Mouse (Mus musculus) hindbrain, embryonic 13.5 days (tissue): ENCODE data around the gene Hykk. TPM values are rescaled to one million over a fixed set of nuclear protein-coding genes. Genes with fewer than 3 reads are reported as not detected.

Source experiments
- ATAC-seq: fragments of 200-750 bp; cut with Nextera tagmentation; 2 replicates; pipeline ENCODE4 v1.8.0; 2017; ENCODE audit warnings: moderate TSS enrichment; ENCODE audit not compliant: low FRiP score
- H3K27ac ChIP-seq: fragments of 300-500 bp; sonication (generic); 2 replicates; pipeline ENCODE4 v1.5.1; 2015; ENCODE audit warnings: inconsistent platforms, mild to moderate bottlenecking, moderate library complexity
- H3K27me3 ChIP-seq: fragments of 300-500 bp; sonication (generic); 2 replicates; pipeline ENCODE4 v1.6.1; 2015; ENCODE audit warnings: mild to moderate bottlenecking, inconsistent platforms
- H3K36me3 ChIP-seq: fragments of 300-500 bp; sonication (generic); 2 replicates; pipeline ENCODE4 v1.6.1; 2015; ENCODE audit warnings: mild to moderate bottlenecking, inconsistent platforms
- H3K4me1 ChIP-seq: fragments of 300-500 bp; sonication (generic); replicated peaks from 2 replicates; pipeline ENCODE4 v1.6.1; 2015; ENCODE audit warnings: inconsistent platforms
- H3K4me2 ChIP-seq: fragments of 300-500 bp; sonication (generic); 2 replicates; pipeline ENCODE4 v1.6.1; 2015; ENCODE audit warnings: inconsistent platforms, mild to moderate bottlenecking, moderate library complexity
- H3K4me3 ChIP-seq: fragments of 300-500 bp; sonication (generic); 2 replicates; pipeline ENCODE4 v1.5.1; 2015; ENCODE audit warnings: mild to moderate bottlenecking, inconsistent platforms
- H3K9ac ChIP-seq: fragments of 300-500 bp; sonication (generic); 2 replicates; pipeline ENCODE4 v1.6.1; 2015; ENCODE audit warnings: mild to moderate bottlenecking, inconsistent platforms
- H3K9me3 ChIP-seq: fragments of 300-500 bp; sonication (generic); 2 replicates; pipeline ENCODE4 v1.6.1; 2016; ENCODE audit warnings: inconsistent platforms
- WGBS: fragments of 180-500 bp; shearing (Covaris S2); methylation state at CpG from one replicate; pipeline ENCODE4 v1.1.7; 2015; 5-methylcytosine and 5-hydroxymethylcytosine counted together
- polyA plus RNA-seq: library from polyadenylated mRNA; unstranded; fragments of >200 nt; fragmentation: Nextera tagmentation; extraction: Ambion mirVana; gene quantifications from 2 replicates; pipeline ENCODE4 v1.2.1, GENCODE M21; 2015

Gene Hykk
- polyA plus RNA-seq, 1 experiment from 2014 or later: 3.1 TPM

- no peak overlapping the region for H3K9ac ChIP-seq
- no peak overlapping the region for H3K4me3 ChIP-seq
- no peaks in the 10 kb centered on the region for H3K9me3 ChIP-seq
- H3K36me3 ChIP-seq: no peaks in the 10 kb centered on the region
- ATAC-seq: no peak
- H3K27ac ChIP-seq: no peak overlapping the region
- H3K4me2 ChIP-seq: no peak overlapping the region
- no peaks in the 10 kb centered on the region for H3K4me1 ChIP-seq
- no peaks in the 10 kb centered on the region for H3K27me3 ChIP-seq
- WGBS: 81% methylated on average over 3 of the region's 3 CpGs
Observed at GRCm38 (mm10) chr9:54990362-54990761, 73.3 kb downstream of the Hykk start.

- Histone ChIP-seq H3K4me3 (no peak overlapping the region), H3K27ac (no peak overlapping the region), H3K4me2 (no peak overlapping the region), H3K9ac (no peak overlapping the region), H3K36me3 (no peaks in the 10 kb centered on the region), H3K27me3 (no peaks in the 10 kb centered on the region), H3K9me3 (no peaks in the 10 kb centered on the region), H3K4me1 (no peaks in the 10 kb centered on the region)
- 42% methylated on average over 3 of the region's 3 CpGs for WGBS
- no peak for ATAC-seq
Observed at GRCm38 (mm10) chr9:54994381-54994780, 77.3 kb downstream of the Hykk start.

- no peak for ATAC-seq
Observed at GRCm38 (mm10) chr9:54995645-54996044, 78.6 kb downstream of the Hykk start.

More at GRCm38 (mm10) chr9:54995645-54996044, 78.6 kb downstream of the Hykk start:
- Histone ChIP-seq H3K4me2 (no peak overlapping the region), H3K36me3 (no peaks in the 10 kb centered on the region), H3K9ac (no peak overlapping the region), H3K4me1 (0 out of 2 replicates have a peak, but pooled peaks cover 3% of the 10 kb centered on the region), H3K4me3 (no peak overlapping the region), H3K27me3 (no peaks in the 10 kb centered on the region), H3K27ac (no peak overlapping the region), H3K9me3 (no peaks in the 10 kb centered on the region)
- WGBS: 93% methylated on average over 3 of the region's 3 CpGs

Other genes starting within 250 kb of the Hykk start
- gene Dnaja4, start 218.4 kb upstream of the Hykk start, polyA plus RNA-seq: 4.8 and 7.2 TPM in 2 replicates
- gene Wdr61, start 182.8 kb upstream of the Hykk start, polyA plus RNA-seq: 110 and 112 TPM in 2 replicates
- gene Crabp1, start 152.5 kb upstream of the Hykk start, polyA plus RNA-seq: 368 and 389 TPM in 2 replicates
- gene Ireb2, start 53.5 kb upstream of the Hykk start, polyA plus RNA-seq: 46.0 and 46.5 TPM in 2 replicates
- 282 TPM in 2 replicates for gene Psma4, start 33.5 kb downstream of the Hykk start, polyA plus RNA-seq
- 0.91 and 1.1 TPM in 2 replicates for gene AY074887, start 33.7 kb downstream of the Hykk start, polyA plus RNA-seq
- 4.7 and 6.7 TPM in 2 replicates for gene Chrna5, start 63.6 kb downstream of the Hykk start, polyA plus RNA-seq
- gene Chrna3, start 109.3 kb downstream of the Hykk start, polyA plus RNA-seq: 19.8 and 22.4 TPM in 2 replicates
- 1.2 TPM in 2 replicates for gene Chrnb4, start 131.5 kb downstream of the Hykk start, polyA plus RNA-seq
- 39.9 and 42.3 TPM in 2 replicates for gene Ube2q2, start 231.6 kb downstream of the Hykk start, polyA plus RNA-seq